Mouse (Mus musculus) right cerebral cortex, postnatal 4 days (tissue): ENCODE measurements around the gene Dnm2.

Source experiments
- DNase-seq: peaks from one replicate; pipeline ENCODE4 v3.0.0-alpha.2; 2022

Dnm2 gene

GRCm38 (mm10) chr9:21551049-21551448, 126.3 kb downstream of the Dnm2 start:
- DNase-seq, result no peak

GRCm38 (mm10) chr9:21553607-21554273, 129.0 kb downstream of the Dnm2 start:
- no peak for DNase-seq

GRCm38 (mm10) chr9:21555198-21555742, 130.6 kb downstream of the Dnm2 start:
- DNase-seq, result no peak

- no peak for DNase-seq
Measured at GRCm38 (mm10) chr9:21556996-21557395, 132.3 kb downstream of the Dnm2 start.
